Mouse (Mus musculus) neural tube, embryonic 11.5 days (tissue): Measurements from ENCODE around the gene Malsu1. TPM values are rescaled to one million over a fixed set of nuclear protein-coding genes. Genes with fewer than 3 reads are reported as not detected.

Source experiments
- ATAC-seq: fragments of 200-750 bp; cut with Nextera tagmentation; 2 replicates; pipeline ENCODE4 v1.8.0; 2017; ENCODE audit warnings: moderate number of reproducible peaks, mild to moderate bottlenecking, moderate TSS enrichment, moderate library complexity; ENCODE audit not compliant: insufficient read depth, low FRiP score, low TSS enrichment
- DNase-seq: peaks from one replicate; pipeline ENCODE4 v3.0.0-alpha.2; 2015; ENCODE audit warnings: low spot score
- H3K27ac ChIP-seq: fragments of 300-500 bp; sonication (generic); 2 replicates; pipeline ENCODE4 v1.5.1; 2014; ENCODE audit warnings: low read depth, mild to moderate bottlenecking, low read length
- H3K27me3 ChIP-seq: fragments of 300-500 bp; sonication (generic); 2 replicates; pipeline ENCODE4 v1.6.1; 2014; ENCODE audit warnings: mild to moderate bottlenecking, low read length, mixed read lengths; ENCODE audit not compliant: control insufficient read depth, insufficient read depth
- H3K36me3 ChIP-seq: fragments of 300-500 bp; sonication (generic); 2 replicates; pipeline ENCODE4 v1.6.1; 2014; ENCODE audit warnings: mild to moderate bottlenecking, low read length, moderate library complexity, mixed read lengths; ENCODE audit not compliant: control insufficient read depth, insufficient read depth
- H3K4me1 ChIP-seq: fragments of 300-500 bp; sonication (generic); 2 replicates; pipeline ENCODE4 v1.6.1; 2014; ENCODE audit warnings: low read length, mixed read lengths; ENCODE audit not compliant: control insufficient read depth, insufficient read depth
- H3K4me2 ChIP-seq: fragments of 300-500 bp; sonication (generic); 2 replicates; pipeline ENCODE4 v1.6.1; 2014; ENCODE audit warnings: low read depth, mild to moderate bottlenecking, moderate library complexity
- H3K4me3 ChIP-seq: fragments of 300-500 bp; sonication (generic); 2 replicates; pipeline ENCODE4 v1.5.1; 2014; ENCODE audit warnings: low read depth, low read length
- H3K9ac ChIP-seq: fragments of 300-500 bp; sonication (generic); 2 replicates; pipeline ENCODE4 v1.6.1; 2014; ENCODE audit warnings: mild to moderate bottlenecking, low read length
- H3K9me3 ChIP-seq: fragments of 300-500 bp; sonication (generic); 2 replicates; pipeline ENCODE4 v1.6.1; 2016; ENCODE audit warnings: low read length; ENCODE audit not compliant: control insufficient read depth
- WGBS: fragments of 180-500 bp; shearing (Covaris S2); extraction: QIAGEN DNeasy Blood & Tissue Kit; methylation state at CpG from one replicate; pipeline ENCODE4 v1.1.7; 2014; 5-methylcytosine and 5-hydroxymethylcytosine counted together
- polyA plus RNA-seq: library from polyadenylated mRNA; unstranded; fragments of >200 nt; fragmentation: Nextera tagmentation; extraction: Ambion mirVana; gene quantifications from 2 replicates; pipeline ENCODE4 v1.2.1, GENCODE M21; 2014

The Malsu1 gene
- polyA plus RNA-seq, 1 experiment from 2014 or later = 52.0 TPM

DNA sequence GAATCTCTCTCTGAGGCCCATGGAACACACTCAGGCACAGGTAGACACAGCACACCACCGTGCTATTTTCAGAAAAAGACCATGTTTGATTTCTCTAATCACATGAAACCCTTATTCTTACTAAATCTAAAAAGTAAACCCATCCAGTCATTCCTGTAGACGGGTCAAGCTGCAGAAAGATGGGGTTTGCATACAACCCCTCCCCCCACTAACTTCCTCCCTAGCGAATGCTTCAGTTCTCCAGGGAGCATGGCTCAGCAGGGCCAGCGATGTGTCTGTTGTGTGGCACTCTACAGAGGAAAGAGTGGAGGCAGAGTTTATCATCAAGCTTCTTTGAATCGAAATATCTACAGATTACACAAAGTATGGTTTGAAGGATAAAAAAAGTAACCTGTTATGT, 42.0 kb downstream of the Malsu1 start:
- Histone ChIP-seq H3K9ac (no peak overlapping the region), H3K27me3 (no peaks in the 10 kb centered on the region), H3K27ac (no peak overlapping the region), H3K4me2 (no peak overlapping the region), H3K4me3 (no peak overlapping the region), H3K36me3 (no peaks in the 10 kb centered on the region; the same call in none of the 2 replicates), H3K4me1 (no peaks in the 10 kb centered on the region), H3K9me3 (no peaks in the 10 kb centered on the region)
- ATAC-seq (no peak), DNase-seq (no peak)
- WGBS = 88% methylated on average over 5 of the region's 5 CpGs

DNA sequence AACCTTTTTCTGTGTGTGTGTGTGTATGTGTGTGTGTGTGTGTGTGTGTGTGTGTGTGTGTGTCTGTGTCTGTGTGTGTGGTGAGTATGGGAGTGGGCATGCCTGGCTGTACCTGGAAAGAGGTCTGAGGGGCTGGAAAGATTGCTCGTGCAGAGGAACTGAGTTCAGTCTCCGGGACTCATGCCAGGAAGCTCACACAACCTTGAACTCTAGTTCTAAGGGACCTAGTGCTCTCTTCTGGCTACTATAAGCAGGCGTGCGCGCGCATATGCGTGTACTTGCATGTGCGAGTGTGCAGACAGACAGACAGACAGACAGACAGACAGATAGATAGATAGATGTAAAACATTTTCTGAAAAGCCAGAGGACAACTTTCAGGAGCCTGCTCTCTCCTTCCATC, 42.6 kb downstream of the Malsu1 start:
- H3K9me3 ChIP-seq = no peaks in the 10 kb centered on the region
- ATAC-seq (no peak), DNase-seq (no peak)
- 94% methylated on average over 8 of the region's 8 CpGs for WGBS
- H3K9ac ChIP-seq = no peak overlapping the region
- no peak overlapping the region for H3K27ac ChIP-seq
- no peaks in the 10 kb centered on the region for H3K4me1 ChIP-seq
- H3K27me3 ChIP-seq = no peaks in the 10 kb centered on the region
- H3K4me3 ChIP-seq = no peak overlapping the region
- no peak overlapping the region for H3K4me2 ChIP-seq
- no peaks in the 10 kb centered on the region; the same call in none of the 2 replicates for H3K36me3 ChIP-seq

DNA sequence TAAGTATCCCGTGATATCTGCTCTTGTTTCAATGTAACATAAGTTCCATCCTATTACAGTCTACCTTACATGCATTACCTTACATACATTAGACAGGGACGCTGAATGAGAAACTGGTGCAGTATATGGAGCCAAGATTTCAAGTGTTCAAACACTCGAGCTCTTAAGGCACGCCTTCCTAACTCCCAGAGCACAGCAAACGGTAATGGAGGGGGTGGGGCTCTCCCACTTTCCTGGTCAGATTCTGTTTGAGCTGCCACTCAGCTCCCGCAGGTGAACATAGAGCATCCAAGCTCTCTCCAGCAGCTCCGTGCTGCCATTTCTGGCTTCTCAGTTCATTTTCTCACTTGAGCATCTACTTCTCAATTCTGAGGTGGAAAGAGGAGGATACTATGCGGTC, 44.9 kb downstream of the Malsu1 start:
- H3K4me2 ChIP-seq = no peak overlapping the region
- H3K9me3 ChIP-seq = no peaks in the 10 kb centered on the region
- H3K27ac ChIP-seq = no peak overlapping the region
- WGBS = 83% methylated on average over 8 of the region's 8 CpGs
- DNase-seq (no peak), ATAC-seq (no peak)
- H3K4me3 ChIP-seq = no peak overlapping the region
- H3K27me3 ChIP-seq = no peaks in the 10 kb centered on the region
- no peaks in the 10 kb centered on the region; the same call in none of the 2 replicates for H3K36me3 ChIP-seq
- H3K9ac ChIP-seq = no peak overlapping the region
- H3K4me1 ChIP-seq = no peaks in the 10 kb centered on the region

DNA sequence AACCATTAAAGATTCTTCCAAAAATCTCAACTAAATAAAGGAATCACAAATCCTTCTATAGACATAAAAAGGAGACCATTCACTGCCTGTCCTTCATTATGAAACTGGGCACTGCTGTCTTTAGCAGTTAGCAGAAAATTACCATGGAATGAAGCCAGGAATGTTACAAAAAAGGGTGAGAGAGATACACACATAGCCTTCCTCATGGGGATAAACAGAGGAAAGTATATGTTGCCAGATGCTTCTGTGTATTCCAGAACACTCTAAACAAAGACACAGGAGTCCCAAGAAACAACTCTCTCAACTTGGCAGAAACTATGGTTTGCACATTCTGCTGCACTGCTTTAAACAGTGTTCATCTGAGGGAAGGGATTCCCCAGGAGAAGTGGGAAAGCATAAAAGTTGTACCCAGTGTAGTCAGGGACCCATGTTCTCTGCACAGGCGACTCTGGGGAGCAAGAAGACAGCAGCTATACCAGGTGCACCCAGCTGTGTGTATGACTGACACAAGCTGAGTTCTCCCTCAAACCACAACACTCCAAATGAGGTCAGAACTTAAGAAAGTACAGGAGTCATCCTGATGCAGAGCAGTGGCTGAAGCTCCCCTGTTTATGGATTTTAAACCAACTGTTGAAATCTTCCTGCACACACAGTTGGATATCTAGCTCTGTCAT, 46.0 kb downstream of the Malsu1 start:
- Histone ChIP-seq H3K9ac (no peak overlapping the region), H3K4me2 (no peak overlapping the region), H3K27ac (no peak overlapping the region), H3K4me1 (no peaks in the 10 kb centered on the region), H3K9me3 (no peaks in the 10 kb centered on the region), H3K27me3 (no peaks in the 10 kb centered on the region), H3K4me3 (no peak overlapping the region), H3K36me3 (no peaks in the 10 kb centered on the region; the same call in none of the 2 replicates)
- ATAC-seq (no peak), DNase-seq (no peak)
- WGBS = 79% methylated on average over 1 of the region's 1 CpGs

DNA sequence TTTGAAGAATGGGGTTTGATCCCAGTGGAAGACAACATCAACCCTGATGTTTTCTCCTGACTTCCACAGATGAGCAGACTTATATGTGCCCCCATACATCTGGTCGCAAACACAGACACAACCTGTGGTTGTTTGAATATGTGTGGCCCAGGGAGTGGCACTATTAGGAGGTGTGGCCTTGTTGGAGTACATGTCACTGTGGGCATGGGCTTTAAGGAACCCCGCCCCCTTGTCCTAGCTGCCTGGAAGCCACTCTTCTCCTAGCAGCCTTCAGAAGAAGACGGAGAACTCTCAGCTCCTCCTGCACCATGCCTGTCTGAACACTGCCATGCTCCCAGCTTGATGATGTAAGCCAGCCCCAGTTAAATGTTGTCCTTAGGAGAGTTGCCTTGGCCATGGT, 46.8 kb downstream of the Malsu1 start:
- Histone ChIP-seq H3K4me3 (no peak overlapping the region), H3K27me3 (no peaks in the 10 kb centered on the region), H3K27ac (no peak overlapping the region), H3K9me3 (no peaks in the 10 kb centered on the region), H3K4me1 (no peaks in the 10 kb centered on the region), H3K9ac (no peak overlapping the region), H3K4me2 (no peak overlapping the region), H3K36me3 (no peaks in the 10 kb centered on the region; the same call in none of the 2 replicates)
- WGBS = 94% methylated on average over 3 of the region's 3 CpGs
- ATAC-seq (no peak), DNase-seq (no peak)

DNA sequence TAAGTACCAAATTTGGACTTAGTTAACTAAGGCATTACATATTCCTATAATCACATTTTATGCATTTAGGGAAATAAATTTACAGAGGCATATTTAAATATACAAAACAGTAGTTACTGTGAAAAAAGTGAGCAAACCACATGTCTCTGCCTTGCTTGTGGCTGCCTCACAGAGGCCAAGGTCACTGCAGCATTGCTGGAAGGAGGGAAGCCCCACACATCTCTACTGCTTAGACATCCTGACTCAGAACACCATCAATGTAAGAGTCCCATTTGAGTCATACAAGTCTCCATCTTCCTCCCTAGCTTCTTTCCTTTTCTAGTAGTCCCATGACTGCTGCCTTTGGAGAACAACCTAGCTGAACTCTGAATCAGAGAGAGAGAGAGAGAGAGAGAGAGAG, 56.7 kb downstream of the Malsu1 start:
- ATAC-seq (no peak), DNase-seq (no peak)
- H3K27ac ChIP-seq = no peak overlapping the region
- no peaks in the 10 kb centered on the region for H3K9me3 ChIP-seq
- H3K4me3 ChIP-seq = no peak overlapping the region
- no peak overlapping the region for H3K4me2 ChIP-seq
- H3K27me3 ChIP-seq = no peaks in the 10 kb centered on the region
- no peaks in the 10 kb centered on the region; the same call in 1 of the 2 replicates for H3K4me1 ChIP-seq
- no peaks in the 10 kb centered on the region for H3K36me3 ChIP-seq
- H3K9ac ChIP-seq = no peak overlapping the region

DNA sequence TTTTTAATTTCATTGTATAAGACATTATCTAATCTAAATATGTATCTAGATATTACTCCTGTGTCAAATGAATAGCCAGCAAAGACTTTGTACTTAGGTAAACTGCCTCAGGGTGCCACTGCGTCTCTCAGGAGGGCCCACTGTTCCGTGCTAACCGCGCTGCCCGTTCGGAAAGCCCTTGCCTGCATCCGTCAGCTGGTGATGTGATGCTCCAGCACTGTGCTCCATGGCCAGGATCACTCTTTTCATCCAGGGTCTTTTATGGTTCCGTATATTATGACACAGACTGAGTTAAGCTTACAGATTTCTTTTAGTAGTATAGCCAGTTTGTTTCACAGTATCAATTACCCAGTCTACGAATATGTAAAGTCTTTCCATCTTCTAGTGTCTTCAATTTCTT, 58.3 kb downstream of the Malsu1 start:
- Histone ChIP-seq H3K4me1 (peaks cover 3% of the 10 kb centered on the region; the same call in 1 of the 2 replicates), H3K4me2 (no peak overlapping the region), H3K9me3 (no peaks in the 10 kb centered on the region), H3K27ac (no peak overlapping the region), H3K4me3 (no peak overlapping the region), H3K36me3 (no peaks in the 10 kb centered on the region), H3K27me3 (no peaks in the 10 kb centered on the region), H3K9ac (no peak overlapping the region)
- DNase-seq (no peak), ATAC-seq (no peak)
- WGBS = 87% methylated on average over 9 of the region's 9 CpGs

DNA sequence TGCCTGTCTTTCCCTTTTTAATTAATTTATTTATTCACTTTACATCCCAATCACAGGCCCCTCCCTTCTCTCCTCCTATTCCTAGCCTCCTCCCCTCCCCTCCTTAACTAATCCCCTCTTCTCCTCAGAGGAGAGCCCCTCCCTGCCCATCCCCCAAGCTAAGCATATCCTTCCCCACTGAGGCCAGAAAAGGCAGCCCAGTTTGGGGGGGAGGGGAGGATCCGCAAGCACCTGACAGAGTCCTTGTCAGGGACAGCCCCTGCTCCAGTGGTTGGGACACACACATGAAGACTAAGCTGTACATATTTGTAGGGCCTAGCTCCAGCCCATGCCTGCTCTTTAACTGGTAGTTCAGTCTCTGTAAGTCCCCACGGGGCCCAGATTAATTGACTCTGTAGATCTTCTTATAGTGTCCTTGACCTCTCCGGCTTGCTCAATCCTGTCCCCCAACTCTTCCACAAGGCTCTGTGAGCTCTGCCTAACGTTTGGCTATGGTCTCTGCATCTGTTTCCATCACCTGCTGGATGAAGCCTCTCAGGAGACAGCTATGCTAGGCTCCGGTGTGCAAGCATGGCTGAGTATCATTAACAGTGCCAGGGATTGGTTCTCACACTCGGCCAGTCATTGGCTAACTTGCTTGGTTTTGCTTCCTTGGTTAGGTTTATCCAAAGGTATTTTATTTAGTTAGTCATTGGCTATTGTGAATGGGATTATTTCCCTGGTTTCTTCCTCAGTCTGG, 58.9 kb downstream of the Malsu1 start:
- DNase-seq = no peak
- Histone ChIP-seq H3K36me3 (no peaks in the 10 kb centered on the region), H3K9ac (no peak overlapping the region), H3K27ac (no peak overlapping the region), H3K4me2 (no peak overlapping the region), H3K4me3 (no peak overlapping the region), H3K9me3 (no peaks in the 10 kb centered on the region), H3K4me1 (peaks cover 3% of the 10 kb centered on the region; the same call in 1 of the 2 replicates), H3K27me3 (no peaks in the 10 kb centered on the region)
- ATAC-seq = no peak
- 58% methylated on average over 6 of the region's 6 CpGs for WGBS
